Mouse (Mus musculus): ENCODE results near the gene Hoxb9.

DNA sequence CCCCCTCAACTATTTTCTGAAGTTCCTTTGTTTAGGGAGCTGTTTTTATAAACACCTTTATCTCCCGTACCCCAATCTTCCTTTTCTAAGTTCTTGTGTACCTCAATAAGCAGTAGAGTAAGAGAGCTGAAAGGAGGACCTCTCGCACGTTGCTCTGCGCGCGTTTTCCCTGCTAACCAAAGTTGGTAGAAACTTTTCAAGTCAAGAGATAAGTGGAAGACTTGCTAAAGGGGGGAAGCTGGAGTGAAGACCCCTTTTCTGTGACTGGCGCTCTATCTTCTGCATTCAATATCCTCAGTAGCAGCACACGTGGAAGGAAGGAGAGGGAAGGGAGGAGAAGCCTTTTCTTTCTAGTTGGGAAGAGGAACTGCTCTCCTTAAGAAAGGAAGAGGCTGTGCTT lies 53.7 kb downstream of the Hoxb9 start:
- TF ChIP-seq CTCF (conservative IDR thresholded peaks at IDR 0.05; ENCODE audit: insufficient read depth, insufficient read length, low read depth, low read length) (no peak), POLR2A (IDR thresholded peaks at IDR 0.05; ENCODE audit: low read depth, low read length) (no peak)
